Mouse (Mus musculus) neural tube, embryonic 11.5 days (tissue): ENCODE measurements around the gene 1110008P14Rik. TPM values are rescaled to one million over a fixed set of nuclear protein-coding genes. Genes with fewer than 3 reads are reported as not detected.
A peak's percentile ranks its signal among the peaks of the same experiment; 100 is the strongest.
"Not testable (repeated sequence)": the region's sequence is repeated elsewhere in the genome, so short reads cannot be mapped to it uniquely, and the experiment has no call there.

ENCODE experiments used
- ATAC-seq: fragments of 200-750 bp; cut with Nextera tagmentation; 2 replicates; pipeline ENCODE4 v1.8.0; 2017; ENCODE audit warnings: moderate number of reproducible peaks, mild to moderate bottlenecking, moderate TSS enrichment, moderate library complexity; ENCODE audit not compliant: insufficient read depth, low FRiP score, low TSS enrichment
- DNase-seq: peaks from one replicate; pipeline ENCODE4 v3.0.0-alpha.2; 2015; ENCODE audit warnings: low spot score
- H3K27ac ChIP-seq: fragments of 300-500 bp; sonication (generic); 2 replicates; pipeline ENCODE4 v1.5.1; 2014; ENCODE audit warnings: low read depth, mild to moderate bottlenecking, low read length
- H3K27me3 ChIP-seq: fragments of 300-500 bp; sonication (generic); 2 replicates; pipeline ENCODE4 v1.6.1; 2014; ENCODE audit warnings: mild to moderate bottlenecking, low read length, mixed read lengths; ENCODE audit not compliant: control insufficient read depth, insufficient read depth
- H3K36me3 ChIP-seq: fragments of 300-500 bp; sonication (generic); 2 replicates; pipeline ENCODE4 v1.6.1; 2014; ENCODE audit warnings: mild to moderate bottlenecking, low read length, moderate library complexity, mixed read lengths; ENCODE audit not compliant: control insufficient read depth, insufficient read depth
- H3K4me1 ChIP-seq: fragments of 300-500 bp; sonication (generic); 2 replicates; pipeline ENCODE4 v1.6.1; 2014; ENCODE audit warnings: low read length, mixed read lengths; ENCODE audit not compliant: control insufficient read depth, insufficient read depth
- H3K4me2 ChIP-seq: fragments of 300-500 bp; sonication (generic); 2 replicates; pipeline ENCODE4 v1.6.1; 2014; ENCODE audit warnings: low read depth, mild to moderate bottlenecking, moderate library complexity
- H3K4me3 ChIP-seq: fragments of 300-500 bp; sonication (generic); 2 replicates; pipeline ENCODE4 v1.5.1; 2014; ENCODE audit warnings: low read depth, low read length
- H3K9ac ChIP-seq: fragments of 300-500 bp; sonication (generic); 2 replicates; pipeline ENCODE4 v1.6.1; 2014; ENCODE audit warnings: mild to moderate bottlenecking, low read length
- H3K9me3 ChIP-seq: fragments of 300-500 bp; sonication (generic); 2 replicates; pipeline ENCODE4 v1.6.1; 2016; ENCODE audit warnings: low read length; ENCODE audit not compliant: control insufficient read depth
- WGBS: fragments of 180-500 bp; shearing (Covaris S2); extraction: QIAGEN DNeasy Blood & Tissue Kit; methylation state at CpG from one replicate; pipeline ENCODE4 v1.1.7; 2014; 5-methylcytosine and 5-hydroxymethylcytosine counted together
- polyA plus RNA-seq: library from polyadenylated mRNA; unstranded; fragments of >200 nt; fragmentation: Nextera tagmentation; extraction: Ambion mirVana; gene quantifications from 2 replicates; pipeline ENCODE4 v1.2.1, GENCODE M21; 2014

Gene 1110008P14Rik
- polyA plus RNA-seq, 1 experiment from 2014 or later: 65.6 TPM

DNA sequence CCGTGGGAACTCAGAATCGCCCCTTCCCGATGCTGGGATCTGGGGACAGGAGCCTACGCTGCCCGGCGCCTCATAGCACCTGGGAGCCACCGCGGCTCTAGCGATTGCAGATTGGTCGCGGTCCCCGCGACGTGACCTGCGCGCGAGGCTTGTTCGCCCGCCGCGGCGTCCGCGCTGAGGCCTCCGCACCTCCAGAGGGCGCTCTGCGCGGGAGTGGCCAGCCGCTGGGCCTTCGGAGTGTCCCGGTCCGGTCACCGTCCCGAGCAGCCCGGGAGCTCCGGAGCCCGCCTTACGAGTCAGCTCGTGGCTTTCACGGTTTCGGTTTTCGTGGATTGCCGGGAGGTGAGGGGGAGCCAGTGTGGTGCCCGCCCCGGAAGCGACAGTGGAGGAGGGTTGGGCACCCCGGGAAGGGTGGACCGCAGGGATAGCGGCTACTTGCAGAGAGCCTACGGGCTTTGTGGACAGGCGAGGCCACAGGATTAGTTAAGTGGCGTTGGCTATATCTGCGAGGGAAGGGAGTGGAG, 18.9 kb downstream of the 1110008P14Rik start:
- H3K9me3 ChIP-seq: no peaks in the 10 kb centered on the region
- H3K27ac ChIP-seq: peak overlapping the region; percentile 76
- H3K27me3 ChIP-seq: peaks cover 8% of the 10 kb centered on the region
- DNase-seq (peak; percentile 92), ATAC-seq (peak; percentile 78)
- peak overlapping the region; percentile 84 for H3K4me3 ChIP-seq
- WGBS: under 1% methylated on average over 53 of the region's 53 CpGs
- H3K9ac ChIP-seq: peak overlapping the region; percentile 92
- H3K36me3 ChIP-seq: peaks cover 8% of the 10 kb centered on the region; the same call in 1 of the 2 replicates
- H3K4me1 ChIP-seq: peaks cover 16% of the 10 kb centered on the region
- peak overlapping the region; percentile 77 for H3K4me2 ChIP-seq

DNA sequence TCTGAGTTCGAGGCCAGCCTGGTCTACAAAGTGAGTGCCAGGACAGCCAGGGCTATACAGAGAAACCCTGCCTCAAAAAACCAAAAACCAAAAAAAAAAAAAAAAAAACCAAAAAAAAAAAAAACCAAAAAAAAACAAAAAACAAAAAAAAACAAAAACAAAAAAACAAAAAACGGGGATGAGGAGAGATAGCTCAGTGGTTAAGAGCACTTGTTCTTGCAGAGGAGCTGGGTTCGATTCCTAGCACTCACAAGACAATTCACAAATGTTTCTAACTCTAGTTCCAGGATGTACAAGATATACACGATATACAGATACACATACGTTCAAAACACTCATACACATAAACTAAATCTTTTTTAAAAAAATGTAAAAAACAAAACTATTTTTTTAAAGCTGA, 19.5 kb downstream of the 1110008P14Rik start:
- Histone ChIP-seq H3K4me2 (peak overlapping the region; percentile 77), H3K4me3 (peak overlapping the region; percentile 84), H3K4me1 (peaks cover 16% of the 10 kb centered on the region)
- H3K27me3 ChIP-seq, H3K27ac ChIP-seq, DNase-seq, H3K9ac ChIP-seq, H3K9me3 ChIP-seq, H3K36me3 ChIP-seq, ATAC-seq: not testable (repeated sequence)
- WGBS: 39% methylated on average over 5 of the region's 5 CpGs

DNA sequence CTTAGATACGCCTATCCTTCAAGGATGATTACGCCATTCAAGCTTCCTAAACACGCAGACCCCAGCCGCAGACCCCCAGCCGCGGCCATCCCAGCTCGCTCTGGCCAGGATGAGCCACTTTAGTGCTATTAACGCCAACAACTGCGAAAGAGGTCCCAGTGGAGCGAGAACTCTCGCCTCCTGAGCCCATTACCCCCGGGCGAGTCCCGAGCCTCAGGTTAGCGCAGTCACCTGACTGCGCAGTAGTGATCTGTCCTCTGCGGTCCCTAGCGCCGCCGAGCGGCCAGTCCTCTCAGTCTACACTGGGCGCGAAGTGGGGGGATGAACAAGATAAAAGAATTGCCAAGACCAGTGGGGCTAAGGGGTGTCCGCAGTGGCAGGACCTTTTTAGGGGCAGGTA, 20.3 kb downstream of the 1110008P14Rik start:
- H3K9me3 ChIP-seq: no peaks in the 10 kb centered on the region
- 2% methylated on average over 24 of the region's 24 CpGs for WGBS
- ATAC-seq (peak; percentile 52; the same call in 1 of the 2 replicates), DNase-seq (peak; percentile 75)
- H3K27ac ChIP-seq: no peak overlapping the region
- H3K9ac ChIP-seq: peak overlapping the region; percentile 32; the same call in 1 of the 2 replicates
- peak overlapping the region; percentile 31 for H3K4me3 ChIP-seq
- H3K4me2 ChIP-seq: peak overlapping the region; percentile 61
- peaks cover 8% of the 10 kb centered on the region for H3K27me3 ChIP-seq
- peaks cover 3% of the 10 kb centered on the region; the same call in 1 of the 2 replicates for H3K36me3 ChIP-seq
- peaks cover 16% of the 10 kb centered on the region for H3K4me1 ChIP-seq

- H3K9me3 ChIP-seq: no peaks in the 10 kb centered on the region
- ATAC-seq (no peak), DNase-seq (peak; percentile 73)
- H3K27ac ChIP-seq: no peak overlapping the region
- H3K4me1 ChIP-seq: peaks cover 16% of the 10 kb centered on the region
- peak overlapping the region; percentile 61 for H3K4me2 ChIP-seq
- H3K27me3 ChIP-seq: peaks cover 8% of the 10 kb centered on the region
- H3K36me3 ChIP-seq: peaks cover 2% of the 10 kb centered on the region; the same call in 1 of the 2 replicates
- WGBS: 5% methylated on average over 14 of the region's 14 CpGs
- peak overlapping the region; percentile 31 for H3K4me3 ChIP-seq
- H3K9ac ChIP-seq: no peak overlapping the region; the same call in 1 of the 2 replicates
These were observed 21.0 kb downstream of the 1110008P14Rik start for GRCm38 (mm10) chr2:32360741-32361140.

- no peak overlapping the region for H3K4me2 ChIP-seq
- 63% methylated on average over 10 of the region's 10 CpGs for WGBS
- no peaks in the 10 kb centered on the region for H3K36me3 ChIP-seq
- H3K4me1 ChIP-seq: peaks cover 9% of the 10 kb centered on the region; the same call in 1 of the 2 replicates
- no peaks in the 10 kb centered on the region for H3K9me3 ChIP-seq
- H3K27ac ChIP-seq: no peak overlapping the region
- no peak overlapping the region for H3K9ac ChIP-seq
- ATAC-seq (no peak), DNase-seq (no peak)
- H3K4me3 ChIP-seq: no peak overlapping the region
- peaks cover 8% of the 10 kb centered on the region for H3K27me3 ChIP-seq
These were observed 23.4 kb downstream of the 1110008P14Rik start for GRCm38 (mm10) chr2:32358381-32358780.

GRCm38 (mm10) chr2:32357710-32358109, 24.0 kb downstream of the 1110008P14Rik start:
- H3K9me3 ChIP-seq: no peaks in the 10 kb centered on the region
- ATAC-seq (no peak), DNase-seq (no peak)
- no peak overlapping the region for H3K4me3 ChIP-seq
- H3K36me3 ChIP-seq: no peaks in the 10 kb centered on the region
- no peak overlapping the region for H3K9ac ChIP-seq
- H3K27me3 ChIP-seq: peaks cover 8% of the 10 kb centered on the region
- WGBS: 83% methylated on average over 3 of the region's 3 CpGs
- H3K4me2 ChIP-seq: no peak overlapping the region
- H3K27ac ChIP-seq: no peak overlapping the region
- H3K4me1 ChIP-seq: peaks cover 9% of the 10 kb centered on the region; the same call in 1 of the 2 replicates

DNA sequence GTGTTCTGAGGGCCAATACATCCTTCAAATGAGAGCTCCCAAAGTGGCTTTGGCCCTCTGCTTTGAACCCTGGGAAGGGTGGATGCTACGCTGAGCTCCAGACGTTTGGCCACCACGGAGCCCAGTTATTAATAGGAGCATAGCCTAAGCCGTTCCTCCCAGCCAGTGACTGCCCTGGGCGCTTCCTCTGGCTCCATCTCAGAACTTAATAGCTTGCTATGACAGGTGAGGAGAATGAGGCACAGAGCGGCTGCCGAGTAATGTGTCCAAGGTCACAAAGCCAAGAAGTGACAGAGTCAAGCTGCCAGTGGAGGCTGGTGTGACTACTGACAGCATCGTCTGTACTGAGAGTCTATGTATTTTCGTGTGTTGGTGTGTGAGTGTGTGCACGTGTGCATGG, 25.5 kb downstream of the 1110008P14Rik start:
- ATAC-seq (no peak), DNase-seq (no peak)
- Histone ChIP-seq H3K4me1 (peaks cover 9% of the 10 kb centered on the region), H3K4me3 (no peak overlapping the region), H3K4me2 (no peak overlapping the region), H3K9ac (no peak overlapping the region), H3K36me3 (no peaks in the 10 kb centered on the region), H3K27ac (no peak overlapping the region), H3K27me3 (peaks cover under 1% of the 10 kb centered on the region), H3K9me3 (no peaks in the 10 kb centered on the region)
- WGBS: 83% methylated on average over 10 of the region's 10 CpGs

DNA sequence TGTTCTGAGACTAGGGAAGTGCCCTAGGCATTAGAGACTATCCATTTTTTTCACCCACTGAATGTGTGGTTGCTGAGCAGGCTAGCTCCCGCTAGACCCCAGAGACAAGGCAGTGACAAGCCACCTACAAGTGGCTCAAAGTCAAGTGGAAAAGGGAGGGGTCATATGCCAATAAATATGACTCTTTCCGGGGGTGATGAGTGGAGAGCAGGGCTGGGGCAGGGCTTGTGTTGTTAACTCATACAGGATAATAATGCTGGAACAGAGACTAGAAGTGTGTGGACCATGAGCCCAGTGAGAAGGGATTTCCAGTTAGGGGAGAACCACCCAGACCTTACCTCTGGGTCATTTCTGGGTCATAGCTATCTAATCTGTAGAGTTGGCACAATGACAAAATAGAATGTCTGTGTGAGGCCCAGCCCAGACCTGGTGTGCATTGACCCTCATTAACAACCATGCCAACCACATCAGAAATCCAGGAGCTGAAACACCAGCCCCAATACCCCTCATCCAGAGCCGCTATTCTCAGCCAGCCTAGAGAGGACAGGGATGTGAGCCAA, 27.3 kb downstream of the 1110008P14Rik start:
- H3K4me3 ChIP-seq: no peak overlapping the region
- no peaks in the 10 kb centered on the region for H3K36me3 ChIP-seq
- no peak overlapping the region for H3K4me2 ChIP-seq
- no peaks in the 10 kb centered on the region; the same call in 1 of the 2 replicates for H3K27me3 ChIP-seq
- no peak overlapping the region for H3K27ac ChIP-seq
- peaks cover 11% of the 10 kb centered on the region for H3K4me1 ChIP-seq
- ATAC-seq (no peak), DNase-seq (no peak)
- no peak overlapping the region for H3K9ac ChIP-seq
- H3K9me3 ChIP-seq: no peaks in the 10 kb centered on the region
- 84% methylated on average over 3 of the region's 3 CpGs for WGBS

- no peak overlapping the region for H3K4me2 ChIP-seq
- 75% methylated on average over 6 of the region's 6 CpGs for WGBS
- no peaks in the 10 kb centered on the region; the same call in 1 of the 2 replicates for H3K27me3 ChIP-seq
- peaks cover 11% of the 10 kb centered on the region for H3K4me1 ChIP-seq
- no peaks in the 10 kb centered on the region for H3K36me3 ChIP-seq
- H3K9ac ChIP-seq: no peak overlapping the region
- no peaks in the 10 kb centered on the region for H3K9me3 ChIP-seq
- DNase-seq (no peak), ATAC-seq (no peak)
- no peak overlapping the region for H3K27ac ChIP-seq
- H3K4me3 ChIP-seq: no peak overlapping the region
These were observed 27.9 kb downstream of the 1110008P14Rik start for GRCm38 (mm10) chr2:32353836-32354235.
